Mouse (Mus musculus) liver, embryonic 14.5 days (tissue): ENCODE data around the gene Il6st. TPM values are rescaled to one million over a fixed set of nuclear protein-coding genes. Genes with fewer than 3 reads are reported as not detected.

Experiments used
- ATAC-seq: fragments of 200-750 bp; cut with Nextera tagmentation; 2 replicates; pipeline ENCODE4 v1.8.0; 2017; ENCODE audit warnings: moderate number of reproducible peaks, mild to moderate bottlenecking, moderate library complexity; ENCODE audit not compliant: insufficient read depth
- DNase-seq, 3 experiments: peaks; one replicate each; pipeline ENCODE4 v3.0.0-alpha.2; 2012 to 2013; ENCODE audit warnings: low read depth in 3 of 3, low spot score in 3 of 3
- H3K27ac ChIP-seq: fragments of 300-500 bp; sonication (generic); 2 replicates; pipeline ENCODE4 v1.5.1; 2014; ENCODE audit warnings: moderate library complexity, mild to moderate bottlenecking, control low read depth, inconsistent platforms
- H3K27me3 ChIP-seq: fragments of 300-500 bp; sonication (generic); 2 replicates; pipeline ENCODE4 v1.6.1; 2014; ENCODE audit warnings: mild to moderate bottlenecking, low read length, moderate library complexity; ENCODE audit not compliant: control insufficient read depth, insufficient read depth
- H3K36me3 ChIP-seq: fragments of 300-500 bp; sonication (generic); replicated peaks from 2 replicates; pipeline ENCODE4 v1.6.1; 2014; ENCODE audit warnings: low read depth; ENCODE audit not compliant: control insufficient read depth, insufficient read depth
- H3K4me1 ChIP-seq, 2 experiments: fragments of 200-500 bp in 1 of 2; fragments of 300-500 bp in 1 of 2; sonication (generic) in 1 of 2; replicated peaks; 2 replicates each; pipeline ENCODE4 v1.6.1; 2012 to 2014; ENCODE audit warnings: antibody characterized with exemption in 1 of 2, inconsistent platforms in 1 of 2, low read length in 1 of 2; ENCODE audit not compliant: control insufficient read depth in 2 of 2, insufficient read depth in 2 of 2
- H3K4me2 ChIP-seq: fragments of 300-500 bp; sonication (generic); 2 replicates; pipeline ENCODE4 v1.6.1; 2014; ENCODE audit warnings: low read depth, mild to moderate bottlenecking, control low read depth, moderate library complexity
- H3K4me3 ChIP-seq, 2 experiments: fragments of 200-500 bp in 1 of 2; fragments of 300-500 bp in 1 of 2; sonication (generic) in 1 of 2; 2 replicates each; pipeline ENCODE4 v1.5.1; 2012 to 2014; ENCODE audit warnings: low read depth in 2 of 2, low read length in 2 of 2, mild to moderate bottlenecking in 2 of 2, control low read depth in 1 of 2, inconsistent platforms in 1 of 2, moderate library complexity in 1 of 2; ENCODE audit not compliant: insufficient read depth in 1 of 2
- H3K9ac ChIP-seq: fragments of 300-500 bp; sonication (generic); replicated peaks from 2 replicates; pipeline ENCODE4 v1.6.1; 2014; ENCODE audit warnings: mild to moderate bottlenecking, control low read depth, moderate library complexity
- H3K9me3 ChIP-seq: fragments of 300-500 bp; sonication (generic); 2 replicates; pipeline ENCODE4 v1.6.1; 2016; ENCODE audit warnings: low read length, mixed read lengths; ENCODE audit not compliant: control insufficient read depth
- CTCF ChIP-seq: IDR thresholded peaks from 2 replicates; pipeline ENCODE4 v1.5.1; 2016; ENCODE audit warnings: antibody characterized with exemption, low read depth, control low read depth
- EP300 ChIP-seq: IDR thresholded peaks from 2 replicates; pipeline ENCODE4 v1.6.1; 2016; ENCODE audit warnings: antibody characterized with exemption, low read depth
- WGBS: fragments of 180-500 bp; shearing (Covaris S2); extraction: QIAGEN DNeasy Blood & Tissue Kit; methylation state at CpG from one replicate; pipeline ENCODE4 v1.1.7; 2014; ENCODE audit not compliant: insufficient replicate concordance; 5-methylcytosine and 5-hydroxymethylcytosine counted together
- polyA plus RNA-seq, 2 experiments: library from polyadenylated mRNA; depleted of rRNA in 1 of 2; stranded (reverse) in 1 of 2; unstranded in 1 of 2; fragments of >200 nt; fragmentation: Nextera tagmentation in 1 of 2; extraction: Ambion mirVana in 1 of 2; gene quantifications; 2 replicates each; pipeline versions ENCODE4 v1.2.1 to v1.2.3; 2012 to 2014

The Il6st gene
- polyA plus RNA-seq, 2 experiments: 2.4 to 3.7 TPM

- Histone ChIP-seq H3K4me1 (no peaks in the 10 kb centered on the region), H3K4me2 (no peak overlapping the region), H3K36me3 (no peaks in the 10 kb centered on the region), H3K9me3 (no peaks in the 10 kb centered on the region), H3K27me3 (no peaks in the 10 kb centered on the region), H3K9ac (no peak overlapping the region), H3K4me3 (no peak overlapping the region), H3K27ac (no peak overlapping the region)
- ATAC-seq (no peak), DNase-seq (peak; percentile 22 to 30 (median 26))
- 15% methylated on average over 4 of the region's 4 CpGs for WGBS
- peak; percentile 90 for TF ChIP-seq CTCF
- TF ChIP-seq EP300: no peak
Measured at GRCm38 (mm10) chr13:112509465-112509864, 45.6 kb downstream of the Il6st start.

- no peak for ATAC-seq
- Histone ChIP-seq H3K9me3 (no peaks in the 10 kb centered on the region), H3K4me1 (no peaks in the 10 kb centered on the region), H3K4me2 (no peak overlapping the region), H3K36me3 (no peaks in the 10 kb centered on the region), H3K27me3 (no peaks in the 10 kb centered on the region), H3K4me3 (no peak overlapping the region), H3K27ac (no peak overlapping the region), H3K9ac (no peak overlapping the region)
- WGBS: 72% methylated on average over 19 of the region's 19 CpGs
- no peak for TF ChIP-seq EP300
- no peak for TF ChIP-seq CTCF
- DNase-seq: no peak
Measured at GRCm38 (mm10) chr13:112510437-112511212, 46.8 kb downstream of the Il6st start.

GRCm38 (mm10) chr13:112511261-112511660 is 47.4 kb downstream of the Il6st start:
- Histone ChIP-seq H3K9ac (no peak overlapping the region), H3K4me2 (no peak overlapping the region), H3K4me1 (no peaks in the 10 kb centered on the region), H3K4me3 (no peak overlapping the region), H3K27ac (no peak overlapping the region), H3K36me3 (no peaks in the 10 kb centered on the region), H3K27me3 (no peaks in the 10 kb centered on the region), H3K9me3 (no peaks in the 10 kb centered on the region)
- ATAC-seq (no peak), DNase-seq (no peak)
- WGBS: 73% methylated on average over 11 of the region's 11 CpGs
- TF ChIP-seq EP300 (no peak), CTCF (no peak)

GRCm38 (mm10) chr13:112511810-112512209 is 47.9 kb downstream of the Il6st start:
- no peaks in the 10 kb centered on the region for H3K36me3 ChIP-seq
- no peak overlapping the region for H3K9ac ChIP-seq
- ATAC-seq (no peak), DNase-seq (no peak)
- H3K9me3 ChIP-seq: no peaks in the 10 kb centered on the region
- no peak overlapping the region for H3K27ac ChIP-seq
- H3K4me2 ChIP-seq: no peak overlapping the region
- H3K27me3 ChIP-seq: no peaks in the 10 kb centered on the region
- TF ChIP-seq CTCF (no peak), EP300 (no peak)
- 61% methylated on average over 7 of the region's 7 CpGs for WGBS
- no peak overlapping the region for H3K4me3 ChIP-seq
- no peaks in the 10 kb centered on the region for H3K4me1 ChIP-seq

- Histone ChIP-seq H3K4me1 (no peaks in the 10 kb centered on the region), H3K9ac (no peak overlapping the region), H3K36me3 (no peaks in the 10 kb centered on the region), H3K27me3 (no peaks in the 10 kb centered on the region), H3K4me3 (no peak overlapping the region), H3K9me3 (no peaks in the 10 kb centered on the region), H3K4me2 (no peak overlapping the region), H3K27ac (no peak overlapping the region)
- TF ChIP-seq CTCF: no peak
- no peak for TF ChIP-seq EP300
- ATAC-seq (no peak), DNase-seq (no peak)
- WGBS: 56% methylated on average over 5 of the region's 5 CpGs
Measured at GRCm38 (mm10) chr13:112512824-112513223, 49.0 kb downstream of the Il6st start.
